Mouse (Mus musculus) midbrain, embryonic 11.5 days (tissue): ENCODE measurements at regions not wholly inside any gene's neighbourhood (a gene's known extent, or its start where the extent isn't known, plus 50 kb on each side); places are given as distances from the start of the nearest gene placed in this dataset.

Experiments
- ATAC-seq: fragments of 200-750 bp; cut with Nextera tagmentation; 2 replicates; pipeline ENCODE4 v1.8.0; 2017; ENCODE audit warnings: moderate TSS enrichment, moderate library complexity; ENCODE audit not compliant: low FRiP score
- DNase-seq: peaks from one replicate; pipeline ENCODE4 v3.0.0; 2015; ENCODE audit warnings: low spot score; ENCODE audit errors: missing footprints
- H3K27ac ChIP-seq: fragments of 300-500 bp; sonication (generic); 2 replicates; pipeline ENCODE4 v1.5.1; 2014; ENCODE audit warnings: low read depth, low read length
- H3K27me3 ChIP-seq: fragments of 300-500 bp; sonication (generic); 2 replicates; pipeline ENCODE4 v1.6.1; 2014; ENCODE audit warnings: mild to moderate bottlenecking, low read length, moderate library complexity, mixed read lengths; ENCODE audit not compliant: control insufficient read depth, insufficient read depth
- H3K36me3 ChIP-seq: fragments of 300-500 bp; sonication (generic); 2 replicates; pipeline ENCODE4 v1.6.1; 2014; ENCODE audit warnings: mild to moderate bottlenecking, low read length, moderate library complexity, mixed read lengths; ENCODE audit not compliant: control insufficient read depth, insufficient read depth
- H3K4me1 ChIP-seq: fragments of 300-500 bp; sonication (generic); 2 replicates; pipeline ENCODE4 v1.6.1; 2014; ENCODE audit warnings: low read length; ENCODE audit not compliant: control insufficient read depth, insufficient read depth
- H3K4me2 ChIP-seq: fragments of 300-500 bp; sonication (generic); 2 replicates; pipeline ENCODE4 v1.6.1; 2014; ENCODE audit warnings: mild to moderate bottlenecking, moderate library complexity
- H3K4me3 ChIP-seq: fragments of 300-500 bp; sonication (generic); 2 replicates; pipeline ENCODE4 v1.5.1; 2014; ENCODE audit warnings: low read depth, low read length
- H3K9ac ChIP-seq: fragments of 300-500 bp; sonication (generic); 2 replicates; pipeline ENCODE4 v1.6.1; 2014; ENCODE audit warnings: low read length
- H3K9me3 ChIP-seq: fragments of 300-500 bp; sonication (generic); 2 replicates; pipeline ENCODE4 v1.6.1; 2016; ENCODE audit warnings: low read length; ENCODE audit not compliant: control insufficient read depth
- WGBS: fragments of 180-500 bp; shearing (Covaris S2); extraction: QIAGEN DNeasy Blood & Tissue Kit; methylation state at CpG from one replicate; pipeline ENCODE4 v1.1.7; 2014; 5-methylcytosine and 5-hydroxymethylcytosine counted together

DNA sequence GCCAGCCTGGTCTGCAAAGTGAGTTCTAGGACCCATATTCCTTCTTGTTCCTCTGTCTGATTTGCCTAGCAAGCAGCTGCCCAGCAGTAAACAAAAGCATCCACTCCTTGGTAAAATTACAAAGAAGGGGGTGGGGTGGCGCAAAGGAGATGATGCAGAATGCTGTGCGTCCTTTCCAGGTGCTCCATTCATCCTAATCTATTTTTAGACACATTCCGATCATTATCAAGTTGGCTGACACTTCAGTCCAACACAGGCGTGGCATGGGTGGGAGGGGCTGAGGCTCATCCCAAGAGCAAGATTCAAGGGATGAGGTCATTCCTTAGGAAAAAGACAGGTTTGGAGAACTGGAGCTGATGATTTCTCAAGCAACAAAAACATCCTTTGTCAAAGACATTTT, 660.2 kb upstream of the Pou3f3 start:
- H3K9me3 ChIP-seq = no peaks in the 10 kb centered on the region
- 93% methylated on average over 4 of the region's 4 CpGs for WGBS

GRCm38 (mm10) chr1:42041544-42041943, 654.0 kb upstream of the Pou3f3 start:
- no peak overlapping the region for H3K4me3 ChIP-seq
- ATAC-seq = no peak
- WGBS = 70% methylated on average over 2 of the region's 2 CpGs
- H3K27me3 ChIP-seq = no peaks in the 10 kb centered on the region
- H3K4me1 ChIP-seq = no peaks in the 10 kb centered on the region
- H3K4me2 ChIP-seq = no peak overlapping the region
- no peaks in the 10 kb centered on the region for H3K9me3 ChIP-seq
- no peaks in the 10 kb centered on the region for H3K36me3 ChIP-seq
- H3K27ac ChIP-seq = no peak overlapping the region
- DNase-seq = no peak
- no peak overlapping the region for H3K9ac ChIP-seq

More for the DNA sequence above, 660.2 kb upstream of the Pou3f3 start:
- no peaks in the 10 kb centered on the region for H3K27me3 ChIP-seq
- H3K9ac ChIP-seq = no peak overlapping the region
- H3K4me3 ChIP-seq = no peak overlapping the region
- no peaks in the 10 kb centered on the region for H3K36me3 ChIP-seq
- ATAC-seq (no peak), DNase-seq (no peak)
- no peak overlapping the region for H3K27ac ChIP-seq
- H3K4me2 ChIP-seq = no peak overlapping the region
- H3K4me1 ChIP-seq = no peaks in the 10 kb centered on the region

DNA sequence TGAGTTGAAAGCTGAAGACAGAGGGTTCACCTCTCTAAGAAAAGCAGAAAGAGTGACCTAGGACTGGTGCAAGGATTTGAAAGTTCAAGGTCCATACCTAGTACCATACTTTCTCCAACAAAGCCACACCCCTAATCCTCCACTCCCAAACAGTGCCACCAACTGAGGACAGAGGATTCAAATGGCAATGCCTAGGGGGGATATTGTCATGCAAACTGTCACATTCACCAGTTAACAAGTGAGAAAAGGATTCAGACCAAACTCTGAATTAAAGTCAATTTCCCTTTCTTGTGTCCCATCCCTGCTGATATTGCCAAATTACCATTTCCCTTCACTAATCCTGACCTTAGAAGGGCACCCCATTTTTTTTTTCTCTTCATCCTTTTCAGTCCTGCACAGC, 637.1 kb upstream of the Pou3f3 start:
- H3K27ac ChIP-seq = no peak overlapping the region
- H3K4me2 ChIP-seq = no peak overlapping the region
- H3K9me3 ChIP-seq = no peaks in the 10 kb centered on the region; the same call in 1 of the 2 replicates
- no peaks in the 10 kb centered on the region for H3K27me3 ChIP-seq
- no peak overlapping the region for H3K9ac ChIP-seq
- H3K36me3 ChIP-seq = no peaks in the 10 kb centered on the region
- no peak overlapping the region for H3K4me3 ChIP-seq
- ATAC-seq = no peak
- DNase-seq = no peak
- H3K4me1 ChIP-seq = no peaks in the 10 kb centered on the region

GRCm38 (mm10) chr1:42070064-42070463, 625.5 kb upstream of the Pou3f3 start:
- no peak overlapping the region for H3K4me2 ChIP-seq
- H3K4me3 ChIP-seq = no peak overlapping the region
- WGBS = 78% methylated on average over 5 of the region's 5 CpGs
- H3K36me3 ChIP-seq = no peaks in the 10 kb centered on the region
- H3K4me1 ChIP-seq = no peaks in the 10 kb centered on the region
- H3K27ac ChIP-seq = no peak overlapping the region
- H3K9me3 ChIP-seq = no peaks in the 10 kb centered on the region
- H3K27me3 ChIP-seq = no peaks in the 10 kb centered on the region
- DNase-seq (no peak), ATAC-seq (no peak)
- H3K9ac ChIP-seq = no peak overlapping the region

- ATAC-seq (no peak), DNase-seq (no peak)
- H3K9me3 ChIP-seq = no peaks in the 10 kb centered on the region
- H3K36me3 ChIP-seq = no peaks in the 10 kb centered on the region
- H3K4me2 ChIP-seq = no peak overlapping the region
- 18% methylated on average over 2 of the region's 2 CpGs for WGBS
- no peak overlapping the region for H3K27ac ChIP-seq
- H3K27me3 ChIP-seq = no peaks in the 10 kb centered on the region
- no peak overlapping the region for H3K9ac ChIP-seq
- no peak overlapping the region for H3K4me3 ChIP-seq
- no peaks in the 10 kb centered on the region; the same call in 1 of the 2 replicates for H3K4me1 ChIP-seq
Observed at GRCm38 (mm10) chr1:42096026-42096425, 599.5 kb upstream of the Pou3f3 start.

GRCm38 (mm10) chr1:42098580-42098979, 597.0 kb upstream of the Pou3f3 start:
- no peaks in the 10 kb centered on the region for H3K36me3 ChIP-seq
- no peak overlapping the region for H3K4me2 ChIP-seq
- H3K4me1 ChIP-seq = no peaks in the 10 kb centered on the region; the same call in 1 of the 2 replicates
- no peak for ATAC-seq
- DNase-seq = no peak
- H3K9me3 ChIP-seq = no peaks in the 10 kb centered on the region
- H3K4me3 ChIP-seq = no peak overlapping the region
- H3K27ac ChIP-seq = no peak overlapping the region
- H3K27me3 ChIP-seq = no peaks in the 10 kb centered on the region
- 86% methylated on average over 2 of the region's 2 CpGs for WGBS
- H3K9ac ChIP-seq = no peak overlapping the region

- peak; percentile 46; the same call in 1 of the 2 replicates for ATAC-seq
- WGBS = 9% methylated on average over 5 of the region's 5 CpGs
Observed at GRCm38 (mm10) chr1:42107521-42107920, 588.0 kb upstream of the Pou3f3 start.

GRCm38 (mm10) chr1:42107925-42108324, 587.6 kb upstream of the Pou3f3 start:
- no peak for DNase-seq
- ATAC-seq = peak; percentile 50; the same call in 1 of the 2 replicates
- peaks cover 14% of the 10 kb centered on the region for H3K4me1 ChIP-seq
- H3K27ac ChIP-seq = peak overlapping the region; percentile 32; the same call in 1 of the 2 replicates
- H3K9me3 ChIP-seq = no peaks in the 10 kb centered on the region
- H3K9ac ChIP-seq = no peak overlapping the region
- H3K36me3 ChIP-seq = no peaks in the 10 kb centered on the region
- H3K27me3 ChIP-seq = no peaks in the 10 kb centered on the region
- H3K4me2 ChIP-seq = no peak overlapping the region
- no peak overlapping the region for H3K4me3 ChIP-seq
- WGBS = 38% methylated on average over 1 of the region's 1 CpGs

More at GRCm38 (mm10) chr1:42107521-42107920, 588.0 kb upstream of the Pou3f3 start:
- DNase-seq = peak; percentile 87
- Histone ChIP-seq H3K9me3 (no peaks in the 10 kb centered on the region), H3K27me3 (no peaks in the 10 kb centered on the region), H3K4me3 (no peak overlapping the region), H3K27ac (peak overlapping the region; percentile 32; the same call in 1 of the 2 replicates), H3K9ac (no peak overlapping the region), H3K36me3 (no peaks in the 10 kb centered on the region), H3K4me1 (peaks cover 14% of the 10 kb centered on the region), H3K4me2 (no peak overlapping the region)

GRCm38 (mm10) chr1:42152175-42152790, 543.3 kb upstream of the Pou3f3 start:
- no peak overlapping the region for H3K9ac ChIP-seq
- H3K4me1 ChIP-seq = no peaks in the 10 kb centered on the region
- 79% methylated on average over 13 of the region's 13 CpGs for WGBS
- no peaks in the 10 kb centered on the region for H3K9me3 ChIP-seq
- ATAC-seq (no peak), DNase-seq (peak; percentile 82)
- no peak overlapping the region for H3K4me3 ChIP-seq
- H3K27me3 ChIP-seq = no peaks in the 10 kb centered on the region
- H3K36me3 ChIP-seq = no peaks in the 10 kb centered on the region
- H3K4me2 ChIP-seq = no peak overlapping the region
- no peak overlapping the region for H3K27ac ChIP-seq
